Mouse (Mus musculus) ZHBTc4 (cell line): ENCODE measurements around the gene Lrrc74a.

ENCODE experiments used
- DNase-seq: peaks from one replicate; pipeline ENCODE4 v3.0.0-alpha.2; 2011; ENCODE audit warnings: low read depth, low spot score

Gene Lrrc74a

DNA sequence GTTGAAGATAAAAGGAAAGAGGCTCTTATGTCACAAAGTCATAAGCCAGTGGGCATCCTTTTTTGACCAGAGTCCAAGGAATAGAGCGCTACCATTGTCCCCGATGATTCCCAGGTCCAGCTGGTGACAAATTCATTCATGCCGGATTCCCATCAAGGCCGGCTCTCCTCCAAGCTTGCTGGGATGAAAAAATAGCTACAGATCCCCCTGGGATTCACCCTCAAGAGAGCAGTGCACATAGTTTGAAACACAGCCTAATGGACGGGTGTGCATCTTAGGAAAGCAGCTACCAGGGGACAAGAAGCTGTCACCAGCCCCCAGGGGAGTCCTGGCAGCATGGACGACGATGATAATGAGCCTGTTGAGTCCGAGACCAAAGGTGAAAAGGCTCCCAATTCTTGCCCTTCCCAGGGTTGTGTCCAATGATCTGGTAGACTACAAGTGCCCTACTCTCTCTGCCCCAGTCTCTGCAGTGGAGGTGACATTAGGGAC is at the start of gene Lrrc74a:
Gene Lrrc74a (plus strand): TSS at position 51 of the 492 bp plus-strand sequence.
- no peak for DNase-seq

- DNase-seq: no peak
Observed at GRCm38 (mm10) chr12:86685275-86685674, 48.9 kb upstream of the Lrrc74a start.

DNA sequence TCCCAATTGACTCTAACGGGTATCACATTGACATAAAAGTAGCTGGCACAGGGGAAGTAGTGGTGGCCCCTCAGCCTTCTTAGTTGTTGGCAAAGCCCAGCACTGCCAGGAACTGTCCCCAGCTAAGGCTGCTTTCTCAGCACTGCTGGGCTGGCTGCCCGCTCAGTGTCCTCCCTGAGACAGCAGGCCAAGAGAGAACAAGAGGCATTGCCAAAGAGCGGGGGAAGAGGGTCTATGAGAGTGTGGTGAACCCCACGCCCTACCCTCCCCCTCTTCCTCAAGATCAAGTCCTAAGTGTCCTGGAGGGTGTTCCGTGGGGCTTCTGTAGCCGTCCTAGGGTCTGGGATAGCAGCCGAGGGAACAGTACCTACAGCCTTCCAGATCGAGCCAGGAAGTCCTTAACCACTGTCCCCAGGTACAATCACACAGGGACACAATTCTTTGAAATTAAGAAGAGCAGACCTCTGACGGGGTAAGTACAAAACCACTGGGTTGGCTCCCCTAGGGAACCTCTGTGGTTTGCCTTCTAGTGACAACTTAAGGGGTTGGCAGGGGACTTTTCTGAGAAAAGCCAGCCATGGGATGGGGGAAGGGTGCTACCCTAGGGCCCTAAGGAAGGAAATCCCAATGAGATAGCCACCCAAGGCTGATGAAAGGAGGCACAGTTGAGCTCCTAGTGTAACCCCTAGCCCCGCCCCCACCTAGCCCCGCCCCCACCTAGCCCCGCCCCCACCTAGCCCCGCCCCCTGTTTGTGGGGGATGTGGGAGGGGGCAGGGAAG is 47.4 kb upstream of the Lrrc74a start:
- no peak for DNase-seq

GRCm38 (mm10) chr12:86687445-86687955 is 46.7 kb upstream of the Lrrc74a start:
- peak; percentile 86 for DNase-seq

GRCm38 (mm10) chr12:86687971-86688573 is 46.1 kb upstream of the Lrrc74a start:
- DNase-seq: peak; percentile 94

GRCm38 (mm10) chr12:86688917-86689316 is 45.3 kb upstream of the Lrrc74a start:
- peak; percentile 37 for DNase-seq

GRCm38 (mm10) chr12:86690700-86691485 is 43.3 kb upstream of the Lrrc74a start:
- no peak for DNase-seq

DNA sequence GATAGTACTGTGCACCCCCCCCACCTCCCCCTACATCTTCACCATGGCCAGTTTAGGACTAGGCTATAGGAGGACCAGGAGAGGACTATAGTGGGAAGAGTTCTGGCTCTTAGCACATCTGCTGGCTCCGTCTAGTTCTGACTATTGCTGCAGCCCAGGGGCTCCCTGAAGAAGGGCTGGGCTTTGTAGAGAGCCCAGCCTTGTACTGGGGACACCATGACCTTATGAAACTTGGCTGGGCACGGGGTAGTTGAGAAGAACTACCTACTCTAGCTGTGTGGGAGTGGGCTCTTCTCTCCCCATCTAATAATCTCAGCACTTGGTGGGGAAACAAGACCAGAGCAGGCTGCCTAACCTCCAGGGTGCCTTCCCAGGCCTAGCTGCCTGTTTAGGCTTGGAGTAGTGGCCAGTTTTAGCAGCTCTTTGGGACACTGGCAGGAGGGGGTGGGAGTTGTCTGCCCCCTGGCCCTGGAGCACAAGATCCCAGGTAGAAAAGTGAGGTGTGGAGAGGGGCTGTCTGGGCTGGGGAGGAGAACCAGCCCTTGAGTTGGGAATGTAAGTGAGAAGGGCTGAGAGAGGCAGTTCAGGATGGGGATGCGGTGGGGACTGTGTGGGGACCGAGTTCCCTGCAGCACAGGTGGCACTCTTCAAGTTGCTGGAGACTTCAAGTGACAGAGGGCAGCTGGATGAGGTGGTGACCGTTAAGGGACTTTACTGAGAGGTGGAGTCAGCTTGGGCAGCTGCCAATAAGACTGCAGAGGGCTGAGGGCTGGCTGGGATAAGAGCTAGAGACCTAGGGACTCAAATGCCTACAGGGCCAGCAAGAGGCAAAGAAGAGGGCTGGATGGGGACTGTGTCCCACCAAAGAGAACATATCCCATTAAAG is 41.5 kb upstream of the Lrrc74a start:
- no peak for DNase-seq

DNA sequence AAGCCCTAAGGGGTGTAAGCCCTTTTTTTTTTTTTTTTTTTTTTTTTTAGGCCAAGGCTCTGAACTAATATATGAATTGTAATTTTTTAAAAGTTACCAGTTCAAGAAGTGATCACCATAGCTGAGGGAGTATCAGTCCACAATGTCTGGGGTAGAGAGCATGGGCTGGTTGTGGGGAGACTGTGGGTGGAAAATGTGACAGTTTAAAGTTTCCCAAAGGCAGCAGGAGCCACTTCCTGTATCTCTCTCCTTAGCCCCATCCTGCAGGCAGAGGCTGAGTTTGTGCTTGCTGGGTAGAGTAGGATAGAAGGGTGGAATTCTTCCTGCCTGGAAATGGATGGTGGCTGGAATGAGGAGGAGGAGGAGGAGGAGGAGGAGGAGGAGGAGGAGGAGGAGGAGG is 40.8 kb upstream of the Lrrc74a start:
- no peak for DNase-seq

DNA sequence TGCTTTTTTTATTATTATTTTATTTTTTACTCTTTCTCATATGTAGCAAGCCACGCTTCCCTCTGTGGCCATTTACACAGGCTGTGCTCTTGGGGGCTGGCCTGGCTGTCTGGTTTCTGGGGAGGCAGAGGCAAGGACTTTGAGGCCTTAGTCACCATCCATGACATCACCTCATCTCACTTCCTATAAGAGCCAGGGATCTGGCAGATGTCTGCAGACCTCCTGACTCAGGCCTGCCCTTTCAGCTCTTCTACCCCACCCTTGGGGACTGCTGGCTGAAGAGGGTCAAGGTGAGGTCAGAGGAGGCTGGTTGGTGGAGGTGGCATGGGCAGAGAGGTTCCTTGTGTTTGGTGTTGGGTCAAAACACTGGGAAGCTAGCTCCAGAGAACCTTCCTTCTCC is 39.7 kb upstream of the Lrrc74a start:
- no peak for DNase-seq

DNA sequence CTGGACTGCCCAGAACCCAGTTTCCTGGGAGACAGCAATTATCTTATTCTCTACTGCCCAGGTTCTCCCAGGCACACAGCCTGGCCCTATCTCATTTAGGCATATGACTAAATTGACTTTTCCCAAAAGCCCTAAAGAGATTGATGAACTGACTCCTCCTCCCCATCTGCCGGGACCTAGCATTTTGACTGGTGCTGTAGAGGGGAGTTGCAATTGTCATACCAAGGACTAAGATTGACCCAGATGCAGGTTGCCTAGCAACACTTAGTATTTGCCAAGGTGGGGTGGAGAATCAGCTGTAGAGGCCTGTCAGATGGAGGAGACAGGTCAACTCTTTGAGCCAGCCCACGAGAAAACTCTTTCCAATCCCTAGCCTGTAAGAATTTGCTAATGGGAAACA is 36.2 kb upstream of the Lrrc74a start:
- DNase-seq: no peak

DNA sequence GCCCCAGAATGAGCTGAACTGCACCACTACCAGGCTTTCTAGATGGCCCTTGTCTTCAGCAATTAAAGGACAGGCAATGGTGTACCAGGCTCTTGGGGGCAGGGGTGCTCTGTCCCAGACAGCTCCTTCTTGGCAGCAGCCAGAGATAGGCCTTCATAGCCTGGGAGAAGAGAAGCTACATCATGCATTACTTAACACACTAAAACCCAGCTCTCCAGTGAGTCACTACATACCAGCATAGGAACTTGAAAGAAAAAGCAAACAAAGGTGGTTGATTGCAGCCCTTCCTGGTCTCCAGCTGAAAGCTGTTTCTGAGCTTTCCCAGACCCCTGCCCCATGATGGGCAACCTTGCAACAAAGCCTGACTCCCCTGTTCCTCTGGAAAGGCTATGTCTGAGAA is 35.6 kb upstream of the Lrrc74a start:
- no peak for DNase-seq

DNA sequence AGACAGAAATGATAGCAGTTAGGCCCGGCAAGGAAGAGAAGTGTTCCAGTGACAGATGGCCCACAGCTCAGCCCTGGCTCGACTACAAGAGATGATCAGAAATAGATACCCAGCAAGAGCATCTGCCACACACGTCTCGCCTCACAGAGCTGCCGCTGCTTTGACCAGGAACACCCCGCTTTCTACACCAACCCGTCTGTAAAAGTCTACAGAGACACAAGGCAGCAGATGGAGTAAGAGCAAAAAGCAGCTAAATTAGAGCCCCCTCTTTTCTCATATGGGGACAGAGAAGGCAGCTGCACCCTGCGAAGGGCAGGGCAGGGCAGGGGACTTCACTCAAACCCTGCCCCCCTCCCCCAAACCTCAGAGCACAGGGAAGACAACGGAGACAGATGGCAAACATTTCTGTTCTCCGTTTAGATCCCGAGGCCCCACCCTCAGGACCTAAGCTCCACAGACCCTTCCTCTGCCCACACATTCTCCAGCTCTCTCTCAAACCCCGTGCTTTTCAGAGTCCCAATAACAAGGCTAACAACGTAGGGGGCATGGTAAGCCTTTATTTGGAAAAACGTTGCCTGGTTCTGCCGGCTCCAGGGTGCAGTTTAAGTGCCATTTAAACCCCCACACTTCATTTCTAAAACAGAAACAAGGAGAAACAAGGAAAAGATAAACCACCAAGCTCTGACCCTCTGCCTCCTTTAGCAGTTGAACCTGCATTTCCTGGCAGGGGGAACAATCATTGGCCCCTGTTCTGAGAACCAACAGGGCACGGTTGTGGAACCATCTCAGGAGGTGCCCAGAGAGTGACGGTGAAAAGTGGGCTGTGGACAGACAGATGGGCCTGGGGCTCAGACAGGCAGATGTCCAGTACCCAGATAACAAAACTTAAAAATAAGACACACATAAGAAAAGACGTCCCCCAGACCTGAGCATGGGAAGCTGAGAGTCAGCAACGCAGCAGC is 33.9 kb upstream of the Lrrc74a start:
- no peak for DNase-seq

- DNase-seq: no peak
Observed at GRCm38 (mm10) chr12:86700927-86701310, 33.2 kb upstream of the Lrrc74a start.

DNA sequence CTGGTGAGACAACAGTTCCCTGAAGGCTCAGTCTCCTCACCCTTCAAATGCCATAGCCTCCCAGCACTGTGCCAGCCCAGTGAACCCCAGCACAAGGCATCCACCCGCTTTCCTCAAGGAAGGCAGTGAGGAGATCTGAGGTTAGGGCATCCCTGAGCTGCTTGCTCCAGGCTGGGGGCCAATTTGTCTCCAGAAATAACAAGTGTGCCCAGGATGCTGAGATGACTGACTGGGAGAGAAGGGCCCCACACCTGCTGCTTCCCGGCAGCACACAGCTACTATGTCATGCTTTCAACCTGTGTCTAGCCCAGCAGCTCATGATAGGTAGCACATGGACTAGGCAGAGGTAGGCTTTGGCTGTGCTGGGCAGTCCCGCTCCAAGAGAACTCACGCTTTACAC is 32.7 kb upstream of the Lrrc74a start:
- DNase-seq: no peak

- DNase-seq: no peak
Observed at GRCm38 (mm10) chr12:86702690-86703089, 31.5 kb upstream of the Lrrc74a start.

DNA sequence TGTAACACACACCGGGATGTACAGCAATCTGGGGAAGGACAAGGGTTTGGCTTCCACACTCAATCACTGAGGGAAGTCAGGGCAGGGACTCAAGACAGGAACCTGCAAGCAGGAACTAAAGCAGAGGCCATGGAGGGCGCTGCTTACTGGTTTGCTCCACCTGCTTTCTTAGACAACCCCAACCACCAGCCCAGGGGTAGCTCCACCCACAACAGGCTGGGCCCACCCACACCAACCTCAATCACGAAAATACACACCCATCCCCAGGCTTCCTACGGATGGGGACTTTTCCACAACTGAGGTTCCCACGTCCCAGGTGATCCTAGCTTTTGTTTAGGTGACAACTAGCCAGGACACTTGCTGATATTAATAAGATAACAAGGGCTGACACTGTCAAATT is 28.3 kb upstream of the Lrrc74a start:
- peak; percentile 59 for DNase-seq

DNA sequence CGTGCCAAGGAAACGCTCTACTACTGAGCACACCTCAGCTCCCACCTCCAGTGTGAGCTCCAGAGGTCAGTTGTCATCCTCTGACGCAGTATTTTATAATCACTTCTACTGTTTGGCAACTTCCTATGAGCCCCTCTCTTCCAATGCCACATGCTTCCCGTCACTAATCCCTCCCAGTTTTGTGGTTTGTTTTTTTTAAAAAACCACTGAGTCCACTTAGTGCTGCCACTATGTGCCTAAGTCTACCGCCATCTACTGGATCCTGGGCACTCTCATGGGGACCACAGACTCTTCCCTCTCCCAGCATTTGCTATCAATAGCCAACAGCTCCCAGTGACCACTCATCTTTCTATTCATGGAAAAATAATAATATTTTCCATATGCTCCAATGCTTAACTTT is 20.1 kb upstream of the Lrrc74a start:
- DNase-seq: peak; percentile 25

GRCm38 (mm10) chr12:86715401-86715800 is 18.8 kb upstream of the Lrrc74a start:
- peak; percentile 80 for DNase-seq

- no peak for DNase-seq
Observed at GRCm38 (mm10) chr12:86716962-86717361, 17.2 kb upstream of the Lrrc74a start.
